Mouse (Mus musculus): ENCODE results near the gene Rbm24. TPM values are rescaled to one million over a fixed set of nuclear protein-coding genes. Genes with fewer than 3 reads are reported as not detected.

The Rbm24 gene
- polyA plus RNA-seq, 1 experiment from 2014 or later: 3.2 TPM

DNA sequence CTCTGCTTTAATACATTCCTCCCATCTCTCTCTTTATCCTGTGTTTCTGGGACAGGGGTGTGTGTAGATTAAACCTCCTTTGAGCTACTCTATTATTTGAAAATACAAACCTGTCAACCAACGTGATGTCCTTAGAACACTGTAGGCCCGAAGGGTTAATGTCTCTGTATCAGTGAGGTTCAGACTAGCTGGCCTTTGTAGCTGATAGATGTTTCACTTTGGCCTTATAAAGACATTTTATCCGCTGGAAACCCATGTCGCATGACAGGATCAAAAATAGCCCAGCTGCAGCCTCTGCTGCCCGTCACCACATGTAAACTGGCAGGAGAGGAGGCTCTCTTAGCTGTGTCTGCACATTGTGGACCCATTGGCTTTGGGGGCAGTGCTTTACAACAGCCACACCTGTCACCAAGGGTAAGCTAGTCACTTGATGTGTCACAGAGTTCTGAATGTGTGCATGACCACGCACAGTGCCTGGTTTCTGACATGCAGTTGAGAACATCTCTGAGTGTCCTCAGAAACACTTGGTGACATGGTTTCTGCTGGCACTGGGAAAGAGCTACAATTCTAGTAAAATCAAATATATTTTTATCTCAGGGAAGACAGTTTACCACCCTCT lies 8.5 kb downstream of the Rbm24 start:
- ATAC-seq (ENCODE audit: low read depth): no peak
- Histone ChIP-seq H3K4me3 (ENCODE audit: low read length) (no peak overlapping the region), H3K4me2 (ENCODE audit: low read depth, low read length) (no peak overlapping the region), H3K9ac (ENCODE audit: low read length) (no peak overlapping the region), H3K4me1 (replicated peaks; ENCODE audit: control insufficient read depth, insufficient read depth, low read length) (no peaks in the 10 kb centered on the region), H3K36me3 (ENCODE audit: control insufficient read depth, insufficient read depth, low read length) (no peaks in the 10 kb centered on the region), H3K9me3 (ENCODE audit: control insufficient read depth, low read length) (no peaks in the 10 kb centered on the region), H3K27me3 (ENCODE audit: control insufficient read depth, insufficient read depth, low read depth, low read length) (no peaks in the 10 kb centered on the region), H3K27ac (ENCODE audit: low read length) (no peak overlapping the region)
- 75% methylated on average over 6 of the region's 6 CpGs for WGBS

DNA sequence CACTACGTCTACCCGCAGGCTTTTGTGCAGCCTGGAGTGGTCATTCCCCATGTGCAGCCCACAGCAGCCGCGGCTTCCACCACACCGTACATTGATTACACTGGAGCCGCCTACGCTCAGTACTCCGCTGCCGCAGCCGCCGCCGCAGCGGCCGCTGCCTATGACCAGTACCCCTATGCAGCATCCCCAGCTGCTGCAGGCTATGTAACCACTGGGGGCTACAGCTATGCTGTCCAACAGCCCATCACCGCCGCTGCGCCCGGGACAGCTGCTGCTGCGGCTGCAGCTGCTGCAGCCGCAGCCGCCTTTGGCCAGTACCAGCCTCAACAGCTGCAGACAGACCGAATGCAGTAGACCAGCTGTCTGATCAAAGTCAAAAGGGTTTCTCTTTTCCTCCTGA lies 10.7 kb downstream of the Rbm24 start:
- ATAC-seq (ENCODE audit: low read depth): 0 out of 2 replicates have a peak, but pooled peaks have one; percentile 17
- no peaks in the 10 kb centered on the region for H3K9me3 ChIP-seq (ENCODE audit: control insufficient read depth, low read length)
- no peaks in the 10 kb centered on the region for H3K36me3 ChIP-seq (ENCODE audit: control insufficient read depth, insufficient read depth, low read length)
- 41% methylated on average over 22 of the region's 22 CpGs for WGBS
- H3K4me1 ChIP-seq (replicated peaks; ENCODE audit: control insufficient read depth, insufficient read depth, low read length): no peaks in the 10 kb centered on the region
- peak overlapping the region; percentile 1; the same call in 1 of the 2 replicates for H3K4me2 ChIP-seq (ENCODE audit: low read depth, low read length)
- H3K9ac ChIP-seq (ENCODE audit: low read length): no peak overlapping the region
- H3K4me3 ChIP-seq (ENCODE audit: low read length): no peak overlapping the region
- H3K27ac ChIP-seq (ENCODE audit: low read length): no peak overlapping the region
- H3K27me3 ChIP-seq (ENCODE audit: control insufficient read depth, insufficient read depth, low read depth, low read length): no peaks in the 10 kb centered on the region

DNA sequence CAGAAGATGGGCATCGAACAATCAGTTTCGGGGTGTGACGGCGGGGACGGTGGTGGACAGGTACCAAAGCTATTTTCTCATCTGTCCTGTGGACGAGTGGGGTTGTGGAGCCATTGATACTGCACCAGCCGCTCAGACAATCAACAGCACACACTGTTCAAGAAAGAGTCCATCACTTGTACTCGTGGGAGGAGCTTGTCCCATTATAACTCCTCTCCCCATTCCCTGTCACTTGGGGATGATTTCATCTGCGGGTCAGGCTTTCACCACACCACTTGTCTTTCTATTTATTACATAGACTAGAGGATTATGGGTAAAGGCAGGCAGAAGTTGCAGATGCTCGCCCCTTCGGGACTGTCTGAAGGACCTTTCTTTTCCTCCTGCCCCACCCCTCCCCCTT lies 11.6 kb downstream of the Rbm24 start:
- Histone ChIP-seq H3K4me1 (replicated peaks; ENCODE audit: control insufficient read depth, insufficient read depth, low read length) (no peaks in the 10 kb centered on the region), H3K9me3 (ENCODE audit: control insufficient read depth, low read length) (no peaks in the 10 kb centered on the region), H3K27ac (ENCODE audit: low read length) (no peak overlapping the region), H3K9ac (ENCODE audit: low read length) (no peak overlapping the region), H3K27me3 (ENCODE audit: control insufficient read depth, insufficient read depth, low read depth, low read length) (no peaks in the 10 kb centered on the region), H3K4me2 (ENCODE audit: low read depth, low read length) (no peak overlapping the region), H3K4me3 (ENCODE audit: low read length) (no peak overlapping the region), H3K36me3 (ENCODE audit: control insufficient read depth, insufficient read depth, low read length) (no peaks in the 10 kb centered on the region)
- WGBS: 89% methylated on average over 11 of the region's 11 CpGs
- ATAC-seq (ENCODE audit: low read depth): no peak

DNA sequence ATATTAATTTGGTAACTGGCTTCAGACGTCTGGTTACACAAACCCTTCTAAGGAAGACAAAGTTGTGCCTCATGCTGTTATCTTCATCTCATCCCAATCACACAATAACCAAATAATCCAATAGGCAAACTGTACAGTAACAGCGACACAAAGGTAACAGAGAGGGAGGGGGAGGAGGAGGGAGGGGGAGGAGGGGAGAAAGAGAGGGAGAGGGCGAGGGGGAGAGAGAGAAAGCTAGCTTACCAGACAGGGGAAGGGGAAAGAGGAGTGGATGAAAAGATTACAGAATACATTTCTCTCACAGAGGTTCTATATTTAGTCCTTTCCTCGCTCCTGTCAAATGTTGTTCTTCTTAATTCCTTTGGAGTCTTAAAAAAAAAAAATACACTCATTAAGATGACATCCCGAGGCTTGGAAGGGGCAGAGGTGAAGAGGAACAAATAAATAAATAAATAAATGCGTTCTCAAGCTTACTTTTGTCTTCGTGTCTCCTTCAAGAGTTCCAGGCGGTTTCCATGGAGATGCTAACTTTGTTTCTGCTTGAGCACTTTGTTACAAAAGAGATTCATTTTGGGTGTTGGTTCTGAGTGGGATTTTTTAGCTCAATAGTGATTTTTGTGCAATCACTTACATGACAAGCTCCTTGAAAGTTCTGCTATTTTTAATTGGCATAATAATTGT lies 15.8 kb downstream of the Rbm24 start:
- Histone ChIP-seq H3K36me3 (ENCODE audit: control insufficient read depth, insufficient read depth, low read length) (no peaks in the 10 kb centered on the region), H3K27ac (ENCODE audit: low read length) (no peak overlapping the region), H3K4me1 (replicated peaks; ENCODE audit: control insufficient read depth, insufficient read depth, low read length) (no peaks in the 10 kb centered on the region), H3K9ac (ENCODE audit: low read length) (no peak overlapping the region), H3K27me3 (ENCODE audit: control insufficient read depth, insufficient read depth, low read depth, low read length) (no peaks in the 10 kb centered on the region), H3K4me3 (ENCODE audit: low read length) (no peak overlapping the region), H3K4me2 (ENCODE audit: low read depth, low read length) (no peak overlapping the region), H3K9me3 (ENCODE audit: control insufficient read depth, low read length) (no peaks in the 10 kb centered on the region)
- 32% methylated on average over 8 of the region's 8 CpGs for whole genome bisulfite sequencing
- ATAC-seq (ENCODE audit: low read depth): no peak

DNA sequence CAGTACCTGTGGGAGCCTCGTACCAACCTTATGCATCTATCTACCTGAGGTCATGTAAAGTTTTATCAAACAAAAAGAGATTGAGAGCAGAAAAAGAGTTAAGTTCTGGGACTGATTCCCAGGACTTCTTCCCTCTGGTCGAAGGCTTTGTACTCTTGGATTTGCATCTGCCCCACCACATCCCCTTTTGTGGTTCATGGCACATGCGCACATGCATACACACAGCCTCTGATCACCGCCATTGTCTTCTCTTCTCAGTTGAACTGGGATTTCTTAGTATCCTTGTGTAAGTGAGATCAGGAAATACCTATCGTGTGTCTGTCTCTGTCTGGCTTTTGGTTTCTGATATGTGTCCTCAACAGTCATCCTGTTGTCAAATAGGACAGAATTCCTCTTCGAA lies 20.7 kb downstream of the Rbm24 start:
- Histone ChIP-seq H3K27me3 (ENCODE audit: control insufficient read depth, insufficient read depth, low read depth, low read length) (no peaks in the 10 kb centered on the region), H3K9me3 (ENCODE audit: control insufficient read depth, low read length) (no peaks in the 10 kb centered on the region), H3K36me3 (ENCODE audit: control insufficient read depth, insufficient read depth, low read length) (no peaks in the 10 kb centered on the region), H3K4me2 (ENCODE audit: low read depth, low read length) (no peak overlapping the region), H3K9ac (ENCODE audit: low read length) (no peak overlapping the region), H3K4me1 (replicated peaks; ENCODE audit: control insufficient read depth, insufficient read depth, low read length) (no peaks in the 10 kb centered on the region), H3K27ac (ENCODE audit: low read length) (no peak overlapping the region), H3K4me3 (ENCODE audit: low read length) (no peak overlapping the region)
- 75% methylated on average over 6 of the region's 6 CpGs for WGBS
- ATAC-seq (ENCODE audit: low read depth): no peak

DNA sequence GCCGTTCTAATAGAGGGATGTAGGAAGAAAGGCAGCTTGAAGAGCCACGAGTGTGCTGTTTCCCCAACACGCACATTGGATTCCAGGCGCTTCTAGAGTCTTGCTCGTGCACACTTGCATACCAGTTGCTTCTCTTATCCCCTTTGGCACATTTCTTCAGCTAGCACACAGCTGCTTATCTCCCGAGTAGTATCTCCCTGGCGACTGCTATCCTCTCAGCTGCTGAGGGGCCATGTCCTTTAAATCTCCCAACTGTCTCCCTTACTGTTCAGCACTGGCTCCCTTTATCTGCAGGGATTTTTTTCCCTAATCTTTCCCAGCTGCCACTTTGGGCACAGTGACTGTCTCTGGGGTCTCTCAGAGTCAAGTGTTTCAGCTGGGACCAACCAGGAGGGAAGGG lies 25.8 kb downstream of the Rbm24 start:
- H3K9me3 ChIP-seq (ENCODE audit: control insufficient read depth, low read length): no peaks in the 10 kb centered on the region
- H3K4me3 ChIP-seq (ENCODE audit: low read length): no peak overlapping the region
- no peak overlapping the region for H3K27ac ChIP-seq (ENCODE audit: low read length)
- H3K4me1 ChIP-seq (replicated peaks; ENCODE audit: control insufficient read depth, insufficient read depth, low read length): no peaks in the 10 kb centered on the region
- H3K27me3 ChIP-seq (ENCODE audit: control insufficient read depth, insufficient read depth, low read depth, low read length): no peaks in the 10 kb centered on the region
- no peak overlapping the region for H3K9ac ChIP-seq (ENCODE audit: low read length)
- no peak overlapping the region for H3K4me2 ChIP-seq (ENCODE audit: low read depth, low read length)
- WGBS: 53% methylated on average over 7 of the region's 7 CpGs
- no peak for ATAC-seq (ENCODE audit: low read depth)
- no peaks in the 10 kb centered on the region for H3K36me3 ChIP-seq (ENCODE audit: control insufficient read depth, insufficient read depth, low read length)

DNA sequence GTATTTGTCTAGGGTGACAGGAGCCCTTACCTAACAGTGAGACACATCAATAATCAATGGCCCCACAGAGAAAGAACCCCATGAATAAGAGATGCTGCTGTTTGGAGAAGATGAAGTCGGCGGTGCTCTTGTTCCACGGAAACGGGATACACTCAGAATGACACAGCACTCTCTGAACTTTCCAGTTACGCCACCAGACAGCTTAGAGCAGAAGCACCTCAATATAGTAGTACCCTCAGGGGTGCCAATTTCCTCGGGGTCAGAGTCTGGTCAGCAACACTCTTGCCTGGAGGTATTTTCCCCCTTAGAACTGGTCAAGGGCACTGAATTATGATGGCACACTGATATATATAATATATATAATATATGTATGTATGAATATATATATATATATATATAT lies 27.8 kb downstream of the Rbm24 start:
- Histone ChIP-seq H3K4me3 (ENCODE audit: low read length) (no peak overlapping the region), H3K36me3 (ENCODE audit: control insufficient read depth, insufficient read depth, low read length) (no peaks in the 10 kb centered on the region), H3K4me2 (ENCODE audit: low read depth, low read length) (no peak overlapping the region), H3K9ac (ENCODE audit: low read length) (no peak overlapping the region), H3K9me3 (ENCODE audit: control insufficient read depth, low read length) (no peaks in the 10 kb centered on the region), H3K27ac (ENCODE audit: low read length) (no peak overlapping the region), H3K4me1 (replicated peaks; ENCODE audit: control insufficient read depth, insufficient read depth, low read length) (no peaks in the 10 kb centered on the region), H3K27me3 (ENCODE audit: control insufficient read depth, insufficient read depth, low read depth, low read length) (no peaks in the 10 kb centered on the region)
- 86% methylated on average over 6 of the region's 6 CpGs for WGBS
- no peak for ATAC-seq (ENCODE audit: low read depth)

DNA sequence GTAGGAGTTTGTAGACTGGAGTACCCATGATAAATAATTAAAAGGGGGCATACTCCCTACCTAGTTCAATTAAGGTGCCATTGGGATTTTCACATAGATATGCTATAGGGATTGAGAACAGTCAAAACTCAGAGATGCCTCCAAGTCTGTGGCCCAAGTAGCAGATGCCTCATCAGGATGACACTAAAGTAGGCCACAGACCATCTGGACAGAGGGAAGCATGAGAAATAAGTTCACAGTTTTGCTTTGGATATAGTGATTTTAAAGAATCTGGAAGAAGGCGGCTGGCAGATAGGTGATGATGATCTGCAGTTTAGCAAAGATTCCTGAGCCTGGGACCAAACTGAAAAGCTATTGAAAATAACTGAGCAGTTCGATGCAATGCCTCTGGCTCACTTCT lies 30.0 kb downstream of the Rbm24 start:
- WGBS: 65% methylated on average over 2 of the region's 2 CpGs
- H3K27ac ChIP-seq (ENCODE audit: low read length): no peak overlapping the region
- H3K4me1 ChIP-seq (replicated peaks; ENCODE audit: control insufficient read depth, insufficient read depth, low read length): no peaks in the 10 kb centered on the region
- no peak for ATAC-seq (ENCODE audit: low read depth)
- no peak overlapping the region for H3K4me3 ChIP-seq (ENCODE audit: low read length)
- no peaks in the 10 kb centered on the region for H3K27me3 ChIP-seq (ENCODE audit: control insufficient read depth, insufficient read depth, low read depth, low read length)
- no peak overlapping the region for H3K4me2 ChIP-seq (ENCODE audit: low read depth, low read length)
- no peaks in the 10 kb centered on the region for H3K9me3 ChIP-seq (ENCODE audit: control insufficient read depth, low read length)
- no peaks in the 10 kb centered on the region for H3K36me3 ChIP-seq (ENCODE audit: control insufficient read depth, insufficient read depth, low read length)
- H3K9ac ChIP-seq (ENCODE audit: low read length): no peak overlapping the region

DNA sequence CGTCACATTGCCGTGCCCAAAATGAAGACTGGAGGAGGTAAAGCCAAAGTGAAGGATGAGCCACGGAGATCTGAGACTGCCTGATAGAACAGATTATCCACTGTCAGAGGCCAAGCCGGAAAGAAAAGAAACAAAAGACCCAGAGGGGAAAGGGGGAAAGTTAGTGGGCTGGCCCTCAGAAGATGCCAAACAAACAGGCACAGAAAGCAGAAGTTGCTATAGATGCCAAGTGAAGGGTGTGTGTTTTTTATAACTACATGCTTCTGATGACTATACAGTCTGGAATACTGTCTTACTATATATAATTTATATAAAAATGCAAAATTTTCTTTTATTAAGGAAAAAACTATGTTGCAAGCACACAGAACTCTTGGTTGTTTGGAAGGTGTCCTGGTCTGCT lies 31.7 kb downstream of the Rbm24 start:
- H3K27ac ChIP-seq (ENCODE audit: low read length): no peak overlapping the region
- ATAC-seq (ENCODE audit: low read depth): no peak
- no peaks in the 10 kb centered on the region for H3K27me3 ChIP-seq (ENCODE audit: control insufficient read depth, insufficient read depth, low read depth, low read length)
- H3K4me1 ChIP-seq (replicated peaks; ENCODE audit: control insufficient read depth, insufficient read depth, low read length): no peaks in the 10 kb centered on the region
- no peak overlapping the region for H3K9ac ChIP-seq (ENCODE audit: low read length)
- no peak overlapping the region for H3K4me3 ChIP-seq (ENCODE audit: low read length)
- no peak overlapping the region for H3K4me2 ChIP-seq (ENCODE audit: low read depth, low read length)
- H3K9me3 ChIP-seq (ENCODE audit: control insufficient read depth, low read length): no peaks in the 10 kb centered on the region
- 64% methylated on average over 4 of the region's 4 CpGs for WGBS
- H3K36me3 ChIP-seq (ENCODE audit: control insufficient read depth, insufficient read depth, low read length): no peaks in the 10 kb centered on the region

All from lung, embryonic 16.5 days (tissue).